Mouse (Mus musculus) myocyte (in vitro differentiated cells): ENCODE data around the gene Gm11939. TPM values are rescaled to one million over a fixed set of nuclear protein-coding genes. Genes with fewer than 3 reads are reported as not detected.

Source experiments
- H3K27me3 ChIP-seq: one replicate; pipeline ENCODE4 v1.6.1; 2011; ENCODE audit not compliant: control insufficient read depth, insufficient read depth, insufficient read length
- H3K36me3 ChIP-seq: one replicate; pipeline ENCODE4 v1.6.1; 2011; ENCODE audit not compliant: control insufficient read depth, insufficient read depth
- H3K4me2 ChIP-seq: one replicate; pipeline ENCODE4 v1.6.1; 2011; ENCODE audit warnings: low read depth, control low read depth
- H3K4me3 ChIP-seq: one replicate; pipeline ENCODE4 v1.5.1; 2011; ENCODE audit warnings: mild to moderate bottlenecking, control low read depth, moderate library complexity
- H3K79me2 ChIP-seq: one replicate; pipeline ENCODE4 v1.6.1; 2011; ENCODE audit not compliant: control insufficient read depth, insufficient read depth
- H3ac ChIP-seq: one replicate; pipeline ENCODE4 v1.6.1; 2011; ENCODE audit not compliant: control insufficient read depth, insufficient read length
- CEBPB ChIP-seq: IDR thresholded peaks from 2 replicates; pipeline ENCODE4 v1.6.1; 2011; ENCODE audit warnings: mild to moderate bottlenecking, moderate library complexity; ENCODE audit not compliant: poor library complexity, insufficient read depth, severe bottlenecking
- E2F4 ChIP-seq: IDR thresholded peaks from one replicate; pipeline ENCODE4 v1.6.1; 2011; ENCODE audit warnings: mild to moderate bottlenecking, control low read depth, moderate library complexity; ENCODE audit not compliant: insufficient read depth
- MAX ChIP-seq: IDR thresholded peaks from one replicate; pipeline ENCODE4 v1.6.1; 2011; ENCODE audit warnings: low read depth, mild to moderate bottlenecking, control low read depth
- MYOD1 ChIP-seq, 3 experiments: IDR thresholded peaks; one replicate each; pipeline ENCODE4 v1.6.1; 2011; ENCODE audit warnings: control low read depth in 2 of 3, low read depth in 2 of 3, mild to moderate bottlenecking in 2 of 3, moderate library complexity in 1 of 3; ENCODE audit not compliant: insufficient read length in 2 of 3, control insufficient read depth in 1 of 3
- MYOG ChIP-seq, 3 experiments: IDR thresholded peaks; one replicate each; pipeline ENCODE4 v1.6.1; 2011; ENCODE audit warnings: control low read depth in 2 of 3, low read depth in 2 of 3, mild to moderate bottlenecking in 2 of 3; ENCODE audit not compliant: insufficient read length in 2 of 3, control insufficient read depth in 1 of 3, insufficient read depth in 1 of 3
- POLR2A ChIP-seq: IDR thresholded peaks from one replicate; pipeline ENCODE4 v1.6.1; 2011; ENCODE audit warnings: low read depth, mild to moderate bottlenecking, control low read depth, moderate library complexity; ENCODE audit not compliant: insufficient read length
- POLR2AphosphoS2 ChIP-seq: IDR thresholded peaks from one replicate; pipeline ENCODE4 v1.6.1; 2011; ENCODE audit warnings: low read depth, control low read depth; ENCODE audit not compliant: insufficient read length
- REST ChIP-seq: IDR thresholded peaks from one replicate; pipeline ENCODE4 v1.6.1; 2011; ENCODE audit warnings: mild to moderate bottlenecking, control low read depth, moderate library complexity; ENCODE audit not compliant: insufficient read depth, insufficient read length
- SRF ChIP-seq: IDR thresholded peaks from one replicate; pipeline ENCODE4 v1.6.1; 2011; ENCODE audit warnings: low read depth; ENCODE audit not compliant: control insufficient read depth, insufficient read length
- TCF12 ChIP-seq: IDR thresholded peaks from one replicate; pipeline ENCODE4 v1.6.1; 2011; ENCODE audit warnings: mild to moderate bottlenecking, control low read depth; ENCODE audit not compliant: poor library complexity, insufficient read depth, severe bottlenecking
- TCF3 ChIP-seq: IDR thresholded peaks from one replicate; pipeline ENCODE4 v1.6.1; 2011; ENCODE audit warnings: low read depth, control low read depth; ENCODE audit not compliant: insufficient read length
- USF1 ChIP-seq: IDR thresholded peaks from one replicate; pipeline ENCODE4 v1.6.1; 2011; ENCODE audit warnings: low read depth, mild to moderate bottlenecking, control low read depth, moderate library complexity
- polyA plus RNA-seq: library from polyadenylated mRNA; unstranded; fragments of >200 nt; fragmentation: generic; extraction: Trizol; gene quantifications from one replicate; pipeline ENCODE4 v1.2.1, GENCODE M21; 2012; ENCODE audit warnings: missing spikeins

Gene Gm11939
- polyA plus RNA-seq, 1 experiment, result not detected

DNA sequence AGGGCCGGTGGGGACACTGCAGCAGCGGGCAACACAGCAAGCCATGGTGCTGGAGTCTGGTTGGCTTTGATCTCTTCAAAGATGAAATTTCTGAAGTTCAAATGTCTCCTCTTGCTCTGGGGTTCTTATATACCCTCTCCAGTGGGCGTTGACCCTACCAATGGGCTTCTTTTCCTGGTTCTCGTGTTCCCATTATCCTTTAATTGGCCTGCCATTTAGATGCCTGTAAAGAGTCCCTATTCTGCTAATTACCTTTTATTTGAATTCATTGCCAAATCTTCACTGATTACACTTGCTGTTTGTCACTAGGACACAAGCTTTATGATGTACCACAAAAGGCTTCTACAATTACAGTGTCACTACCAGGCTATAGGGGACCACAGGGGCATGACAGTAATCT lies 8.5 kb downstream of the Gm11939 start, which contains the start of gene Krtap3-3:
TSS of gene Krtap3-3 (minus strand) at position 101 of the 400 bp plus-strand sequence.
- Histone ChIP-seq H3K79me2 (no peaks in the 10 kb centered on the region), H3K27me3 (no peaks in the 10 kb centered on the region), H3K4me2 (no peak within 1 kb of the TSS), H3K4me3 (no peak within 1 kb of the TSS), H3ac (no peak within 1 kb of the TSS), H3K36me3 (no peaks in the 10 kb centered on the region)
- TF ChIP-seq MYOG (IDR thresholded peaks at IDR 0.05; ENCODE audit: control insufficient read depth in 1 of 3, insufficient read depth in 1 of 3, insufficient read length in 2 of 3, low read depth in 2 of 3) (no peak), REST (no peak), POLR2AphosphoS2 (no peak), MAX (no peak), TCF3 (no peak), POLR2A (no peak), MYOD1 (IDR thresholded peaks at IDR 0.05; ENCODE audit: control insufficient read depth in 1 of 3, insufficient read length in 2 of 3, low read depth in 2 of 3) (no peak), CEBPB (no peak), SRF (no peak), E2F4 (no peak), USF1 (no peak), TCF12 (no peak)

DNA sequence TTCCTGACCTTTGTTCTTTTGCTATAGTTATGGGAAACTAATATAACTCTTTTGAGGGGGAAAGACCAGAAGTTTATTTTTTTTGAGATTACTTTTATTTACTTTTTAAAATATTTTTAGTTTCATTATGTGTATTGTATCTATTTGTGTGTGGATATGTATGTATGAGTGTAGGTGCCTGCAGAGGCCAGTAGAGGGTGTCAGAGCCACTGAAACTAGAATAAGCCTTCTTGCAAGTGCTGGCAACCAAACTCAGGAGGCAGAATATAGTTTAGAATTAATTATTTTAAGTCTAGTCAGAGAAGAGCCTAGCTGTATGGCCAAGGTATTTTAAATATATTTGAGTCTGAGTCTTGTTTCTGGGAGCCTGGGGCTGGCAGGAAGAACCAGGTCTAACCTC lies 11.4 kb downstream of the Gm11939 start:
- Histone ChIP-seq H3ac (no peak overlapping the region), H3K4me2 (no peak overlapping the region), H3K79me2 (no peaks in the 10 kb centered on the region), H3K36me3 (no peaks in the 10 kb centered on the region), H3K4me3 (no peak overlapping the region), H3K27me3 (no peaks in the 10 kb centered on the region)
- TF ChIP-seq MAX (no peak), POLR2A (no peak), TCF3 (no peak), REST (no peak), TCF12 (no peak), MYOG (IDR thresholded peaks at IDR 0.05; ENCODE audit: control insufficient read depth in 1 of 3, insufficient read depth in 1 of 3, insufficient read length in 2 of 3, low read depth in 2 of 3) (no peak), USF1 (no peak), MYOD1 (IDR thresholded peaks at IDR 0.05; ENCODE audit: control insufficient read depth in 1 of 3, insufficient read length in 2 of 3, low read depth in 2 of 3) (no peak), POLR2AphosphoS2 (no peak), SRF (no peak), CEBPB (no peak), E2F4 (no peak)

DNA sequence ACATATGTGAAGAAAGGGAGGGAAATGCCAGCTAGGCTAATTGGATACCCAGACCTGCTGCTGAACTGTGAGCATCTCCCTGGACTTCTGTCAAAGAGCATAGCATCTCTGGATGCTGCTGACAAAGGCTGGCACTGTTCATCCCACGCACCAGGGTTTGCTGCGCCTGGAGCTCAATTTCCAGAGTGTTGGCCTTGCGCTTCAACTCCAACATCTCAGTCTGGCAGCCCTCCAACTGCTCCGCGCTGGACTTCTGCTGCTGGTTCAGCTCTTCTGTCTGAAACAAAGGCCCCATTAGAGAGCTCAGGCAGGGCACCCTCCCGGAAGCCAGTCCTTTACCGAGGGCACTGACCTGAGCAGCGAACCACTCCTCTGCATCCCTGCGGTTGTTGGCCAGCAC lies 19.5 kb downstream of the Gm11939 start:
- no peaks in the 10 kb centered on the region for H3K27me3 ChIP-seq
- no peak for TF ChIP-seq TCF12
- TF ChIP-seq POLR2A, result no peak
- no peak for TF ChIP-seq TCF3
- TF ChIP-seq MYOD1 (IDR thresholded peaks at IDR 0.05; ENCODE audit: control insufficient read depth in 1 of 3, insufficient read length in 2 of 3, low read depth in 2 of 3), result no peak
- TF ChIP-seq CEBPB, result no peak
- no peak for TF ChIP-seq MAX
- no peaks in the 10 kb centered on the region for H3K79me2 ChIP-seq
- no peak overlapping the region for H3ac ChIP-seq
- H3K4me3 ChIP-seq, result no peak overlapping the region
- H3K4me2 ChIP-seq, result no peak overlapping the region
- H3K36me3 ChIP-seq, result no peaks in the 10 kb centered on the region

DNA sequence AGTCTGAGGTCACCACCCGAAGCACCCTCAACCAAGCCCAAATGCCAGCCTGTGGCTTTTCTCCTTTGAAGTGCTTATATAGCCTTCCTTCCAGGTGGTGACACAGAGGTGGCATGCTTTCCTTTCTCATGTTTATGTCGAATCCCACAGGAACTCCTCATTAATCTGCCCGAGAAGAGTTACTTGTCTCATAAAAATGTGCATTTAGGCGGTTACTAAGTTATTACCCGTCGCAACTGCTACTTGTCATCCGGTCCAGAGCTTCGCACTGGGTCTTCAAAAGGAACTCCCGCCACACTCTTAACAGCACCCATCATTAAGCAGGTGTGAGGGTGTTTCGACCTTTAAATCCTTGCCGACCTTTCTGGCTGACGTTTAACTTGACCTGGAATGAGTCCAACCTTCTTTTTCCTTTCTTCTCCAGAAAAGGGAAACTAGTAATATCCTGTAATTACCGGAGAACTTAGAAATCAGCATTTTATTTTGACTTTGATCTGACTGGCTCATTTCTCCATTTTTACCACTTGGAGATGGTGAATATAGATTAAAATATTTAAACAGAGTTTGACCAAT lies 37.9 kb downstream of the Gm11939 start, which contains the start of gene Krt39:
TSS of gene Krt39 (minus strand) at position 51 of the 573 bp plus-strand sequence.
- H3ac ChIP-seq, result no peak within 1 kb of the TSS
- H3K36me3 ChIP-seq, result no peaks in the 10 kb centered on the region
- TF ChIP-seq TCF3 (no peak), POLR2A (no peak), MYOD1 (IDR thresholded peaks at IDR 0.05; ENCODE audit: control insufficient read depth in 1 of 3, insufficient read length in 2 of 3, low read depth in 2 of 3) (no peak), REST (no peak), USF1 (no peak), MYOG (IDR thresholded peaks at IDR 0.05; ENCODE audit: control insufficient read depth in 1 of 3, insufficient read depth in 1 of 3, insufficient read length in 2 of 3, low read depth in 2 of 3) (no peak)
- no peaks in the 10 kb centered on the region for H3K79me2 ChIP-seq
- no peaks in the 10 kb centered on the region for H3K27me3 ChIP-seq
- no peak within 1 kb of the TSS for H3K4me3 ChIP-seq
- no peak within 1 kb of the TSS for H3K4me2 ChIP-seq

DNA sequence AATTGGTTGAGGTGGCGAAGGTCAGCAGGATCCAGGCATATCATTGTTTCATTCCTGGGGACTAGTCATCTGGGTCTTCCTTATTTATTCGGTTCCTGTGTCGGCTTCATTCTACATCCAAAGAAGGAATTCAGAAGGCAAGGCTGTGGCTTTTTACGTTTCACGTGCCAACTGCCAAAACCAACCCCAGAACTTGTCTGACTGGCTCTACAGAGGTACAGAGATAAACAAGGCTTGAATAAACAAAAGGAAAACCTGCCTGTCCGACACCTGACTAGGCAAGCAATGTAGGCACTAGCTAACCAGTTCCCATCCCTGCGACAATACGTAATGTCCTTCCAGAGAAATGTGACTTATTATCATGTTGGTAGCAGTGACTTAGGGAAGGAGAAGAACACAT lies 45.2 kb downstream of the Gm11939 start:
- H3K79me2 ChIP-seq, result no peaks in the 10 kb centered on the region
- no peaks in the 10 kb centered on the region for H3K36me3 ChIP-seq
- TF ChIP-seq CEBPB (no peak), MYOD1 (IDR thresholded peaks at IDR 0.05; ENCODE audit: control insufficient read depth in 1 of 3, insufficient read length in 2 of 3, low read depth in 2 of 3) (no peak), MYOG (IDR thresholded peaks at IDR 0.05; ENCODE audit: control insufficient read depth in 1 of 3, insufficient read depth in 1 of 3, insufficient read length in 2 of 3, low read depth in 2 of 3) (no peak), REST (no peak), USF1 (no peak), TCF12 (no peak), POLR2A (no peak), E2F4 (no peak)
- no peak overlapping the region for H3K4me3 ChIP-seq
- H3K27me3 ChIP-seq, result no peaks in the 10 kb centered on the region
- no peak overlapping the region for H3K4me2 ChIP-seq
- no peak overlapping the region for H3ac ChIP-seq

Other genes starting within 250 kb of the Gm11939 start
- gene Krt25, start 236.5 kb downstream of the Gm11939 start, polyA plus RNA-seq, result not detected
- not detected for gene Krt26, start 221.5 kb downstream of the Gm11939 start, polyA plus RNA-seq
- not detected for gene Krt27, start 208.4 kb downstream of the Gm11939 start, polyA plus RNA-seq
- gene Krt28, start 184.6 kb downstream of the Gm11939 start, polyA plus RNA-seq, result 0.04 TPM
- 6.7 TPM for gene Krt10, start 170.1 kb downstream of the Gm11939 start, polyA plus RNA-seq
- gene Krt12, start 137.2 kb downstream of the Gm11939 start, polyA plus RNA-seq, result not detected
- gene Krt20, start 121.3 kb downstream of the Gm11939 start, polyA plus RNA-seq, result not detected
- 0.02 TPM for gene Krt23, start 66.3 kb downstream of the Gm11939 start, polyA plus RNA-seq
- gene Krt39, start 38.1 kb downstream of the Gm11939 start, polyA plus RNA-seq, result not detected
- gene Krt40, start 16.3 kb downstream of the Gm11939 start, polyA plus RNA-seq, result not detected
- not detected for gene Krtap3-3, start 8.6 kb downstream of the Gm11939 start, polyA plus RNA-seq
- not detected for gene Krtap3-2, start 2.6 kb downstream of the Gm11939 start, polyA plus RNA-seq
- not detected for gene Krtap3-1, start 7.2 kb upstream of the Gm11939 start, polyA plus RNA-seq
- not detected for gene Krtap1-5, start 21.6 kb upstream of the Gm11939 start, polyA plus RNA-seq
- not detected for gene Krtap1-4, start 24.2 kb upstream of the Gm11939 start, polyA plus RNA-seq
- not detected for gene Krtap1-3, start 31.9 kb upstream of the Gm11939 start, polyA plus RNA-seq
- gene Krtap9-3, start 38.6 kb upstream of the Gm11939 start, polyA plus RNA-seq, result not detected
- not detected for gene Gm11938, start 43.8 kb upstream of the Gm11939 start, polyA plus RNA-seq
- gene Gm11937, start 50.7 kb upstream of the Gm11939 start, polyA plus RNA-seq, result not detected
- not detected for gene Krtap2-4, start 55.4 kb upstream of the Gm11939 start, polyA plus RNA-seq
- gene Gm11562, start 61.0 kb upstream of the Gm11939 start, polyA plus RNA-seq, result not detected
- not detected for gene Krtap4-1, start 68.8 kb upstream of the Gm11939 start, polyA plus RNA-seq
- gene Krtap4-2, start 75.6 kb upstream of the Gm11939 start, polyA plus RNA-seq, result not detected
- gene Krtap4-7, start 84.6 kb upstream of the Gm11939 start, polyA plus RNA-seq, result not detected
- gene Gm11555, start 90.8 kb upstream of the Gm11939 start, polyA plus RNA-seq, result not detected
- not detected for gene Gm11563, start 99.5 kb upstream of the Gm11939 start, polyA plus RNA-seq
- not detected for gene Krtap4-6, start 106.5 kb upstream of the Gm11939 start, polyA plus RNA-seq
- gene Gm14190, start 131.3 kb upstream of the Gm11939 start, polyA plus RNA-seq, result not detected
- gene Gm14180, start 174.8 kb upstream of the Gm11939 start, polyA plus RNA-seq, result not detected
- gene Gm11595, start 213.4 kb upstream of the Gm11939 start, polyA plus RNA-seq, result not detected
- gene Krtap4-8, start 221.2 kb upstream of the Gm11939 start, polyA plus RNA-seq, result not detected
- not detected for gene Krtap4-9, start 225.7 kb upstream of the Gm11939 start, polyA plus RNA-seq
- not detected for gene Gm11596, start 234.0 kb upstream of the Gm11939 start, polyA plus RNA-seq
- not detected for gene Gm11569, start 239.5 kb upstream of the Gm11939 start, polyA plus RNA-seq
- gene Gm11554, start 245.0 kb upstream of the Gm11939 start, polyA plus RNA-seq, result not detected